Comparison of ENCODE assay signal across 8 mouse cellular contexts in the genomic region with DNA sequence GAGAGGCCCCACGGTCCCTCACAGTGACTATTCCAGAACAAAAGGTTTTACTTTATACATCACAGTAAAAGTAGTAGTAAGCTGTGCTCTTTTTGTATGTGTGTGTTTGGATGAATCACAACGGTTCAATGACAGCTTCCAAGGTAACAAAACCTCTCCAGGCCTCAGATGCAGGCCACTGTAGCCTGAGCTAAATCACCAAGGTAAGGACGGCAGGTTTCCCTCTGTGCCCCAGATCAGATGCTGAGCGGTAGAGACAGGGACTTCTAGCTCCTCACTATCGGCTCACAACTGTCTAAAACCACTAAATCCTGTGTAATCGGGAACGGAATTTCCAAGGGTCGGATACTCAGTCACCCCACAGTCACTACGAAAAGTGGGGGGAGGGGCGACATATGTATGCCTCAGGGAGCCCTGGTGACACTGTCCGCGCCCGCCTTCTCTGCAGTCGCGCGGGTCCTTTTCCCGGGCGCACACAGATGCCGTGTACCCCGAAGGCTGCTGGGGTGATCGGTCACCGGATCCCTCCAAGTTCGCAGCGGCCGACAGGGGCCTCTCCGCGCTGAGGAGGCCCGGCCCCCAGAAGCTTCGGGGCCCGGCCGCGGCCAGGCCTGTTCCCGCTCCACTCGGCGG. TPM values are rescaled to one million over a fixed set of nuclear protein-coding genes. Genes with fewer than 3 reads are reported as not detected.
A peak's percentile ranks its signal among the peaks of the same experiment; 100 is the strongest.
DNase-seq lines count a peak whose midpoint lies in the region; ATAC-seq and TF ChIP-seq lines count a peak whose summit lies in the region.

No protein-coding gene starts in this region.

- peak overlapping the region; percentile 92 for H3K4me3 ChIP-seq in intestine, embryonic 14.5 days (ENCODE audit: low read depth, low read length)
- H3K4me3 ChIP-seq in limb, embryonic 12.5 days (replicated peaks): peak overlapping the region; percentile 89
- H3K4me3 ChIP-seq in midbrain, embryonic 14.5 days (replicated peaks; ENCODE audit: low read depth, low read length): peak overlapping the region; percentile 89
- peak overlapping the region; percentile 89 for H3K4me3 ChIP-seq in stomach, postnatal 0 days (ENCODE audit: low read depth, low read length)

- no peak for TF ChIP-seq EP300 in stomach, postnatal 0 days (optimal IDR thresholded peaks at IDR 0.05)

- DNase-seq in urinary bladder, postnatal 14 days (ENCODE audit: low spot score): peak; percentile 43
- DNase-seq in urinary bladder, postnatal 10 days (ENCODE audit: low spot score): no peak
- DNase-seq in cerebellum, adult 9-11 months: peak; percentile 78
- DNase-seq in frontal cortex, postnatal 36 days (ENCODE audit: low spot score in 2 of 2): peak; percentile 53 to 58
- DNase-seq in intestine, embryonic 14.5 days (ENCODE audit: low spot score): peak; percentile 83
- peak; percentile 77 for DNase-seq in midbrain, embryonic 14.5 days
- peak; percentile 70 for DNase-seq in stomach, postnatal 0 days (ENCODE audit: low spot score)

- TF ChIP-seq CTCF in stomach, postnatal 0 days (IDR thresholded peaks at IDR 0.05; ENCODE audit: low read depth): no peak

- 2% methylated on average over 33 of the region's 35 CpGs for WGBS in intestine, embryonic 14.5 days
- 1% methylated on average over 34 of the region's 35 CpGs for WGBS in limb, embryonic 12.5 days
- 1% methylated on average over 32 of the region's 35 CpGs for WGBS in midbrain, embryonic 14.5 days
- WGBS in stomach, postnatal 0 days: 2% methylated on average over 34 of the region's 35 CpGs

- peak overlapping the region; percentile 93 for H3K9ac ChIP-seq in intestine, embryonic 14.5 days (ENCODE audit: low read length)
- peak overlapping the region; percentile 93 for H3K9ac ChIP-seq in limb, embryonic 12.5 days (replicated peaks)
- peak overlapping the region; percentile 92 for H3K9ac ChIP-seq in midbrain, embryonic 14.5 days (replicated peaks; ENCODE audit: low read length)
- H3K9ac ChIP-seq in stomach, postnatal 0 days (ENCODE audit: low read length): peak overlapping the region; percentile 91

- H3K4me2 ChIP-seq in intestine, embryonic 14.5 days (ENCODE audit: low read length): peak overlapping the region; percentile 94
- H3K4me2 ChIP-seq in limb, embryonic 12.5 days: peak overlapping the region; percentile 81
- H3K4me2 ChIP-seq in midbrain, embryonic 14.5 days (ENCODE audit: low read length): peak overlapping the region; percentile 80
- peak overlapping the region; percentile 74 for H3K4me2 ChIP-seq in stomach, postnatal 0 days (replicated peaks; ENCODE audit: low read depth)

- ATAC-seq in intestine, embryonic 14.5 days (replicated peaks; ENCODE audit: low FRiP score, low TSS enrichment, low read depth): peak; percentile 38
- peak; percentile 2 for ATAC-seq in limb, embryonic 12.5 days (ENCODE audit: insufficient number of reproducible peaks, insufficient read depth, low FRiP score, low TSS enrichment, low read depth)
- peak; percentile 12; the same call in 1 of the 2 replicates for ATAC-seq in midbrain, embryonic 14.5 days (ENCODE audit: low FRiP score, low TSS enrichment)
- peak; percentile 2 for ATAC-seq in stomach, postnatal 0 days (ENCODE audit: low FRiP score, low TSS enrichment)

- H3K27ac ChIP-seq in intestine, embryonic 14.5 days (ENCODE audit: low read depth): peak overlapping the region; percentile 85
- H3K27ac ChIP-seq in limb, embryonic 12.5 days: peak overlapping the region; percentile 93
- peak overlapping the region; percentile 91 for H3K27ac ChIP-seq in midbrain, embryonic 14.5 days (replicated peaks; ENCODE audit: low read depth, low read length)
- peak overlapping the region; percentile 92 for H3K27ac ChIP-seq in stomach, postnatal 0 days (replicated peaks)

- peaks cover 18% of the 10 kb centered on the region for H3K4me1 ChIP-seq in intestine, embryonic 14.5 days (replicated peaks; ENCODE audit: control insufficient read depth, insufficient read depth, low read length)
- peaks cover 17% of the 10 kb centered on the region for H3K4me1 ChIP-seq in limb, embryonic 12.5 days (replicated peaks)
- H3K4me1 ChIP-seq in midbrain, embryonic 14.5 days (ENCODE audit: control insufficient read depth, insufficient read depth, low read length): peaks cover 18% of the 10 kb centered on the region
- H3K4me1 ChIP-seq in stomach, postnatal 0 days (replicated peaks; ENCODE audit: control insufficient read depth, insufficient read depth): peaks cover 7% of the 10 kb centered on the region

- peaks cover 20% of the 10 kb centered on the region for H3K36me3 ChIP-seq in intestine, embryonic 14.5 days (ENCODE audit: control insufficient read depth, insufficient read depth, low read length)
- peaks cover 32% of the 10 kb centered on the region for H3K36me3 ChIP-seq in limb, embryonic 12.5 days
- H3K36me3 ChIP-seq in midbrain, embryonic 14.5 days (ENCODE audit: control insufficient read depth, insufficient read depth, low read length): peaks cover 12% of the 10 kb centered on the region
- peaks cover 2% of the 10 kb centered on the region; the same call in 1 of the 2 replicates for H3K36me3 ChIP-seq in stomach, postnatal 0 days (ENCODE audit: control insufficient read depth, insufficient read depth, low read length)

- H3K9me3 ChIP-seq in intestine, embryonic 14.5 days (ENCODE audit: control insufficient read depth, low read length): no peaks in the 10 kb centered on the region
- H3K9me3 ChIP-seq in limb, embryonic 12.5 days: no peaks in the 10 kb centered on the region
- no peaks in the 10 kb centered on the region for H3K9me3 ChIP-seq in midbrain, embryonic 14.5 days (ENCODE audit: control insufficient read depth, low read length)
- no peaks in the 10 kb centered on the region for H3K9me3 ChIP-seq in stomach, postnatal 0 days (ENCODE audit: control insufficient read depth, low read length)

- H3K27me3 ChIP-seq in intestine, embryonic 14.5 days (replicated peaks; ENCODE audit: control insufficient read depth, insufficient read depth, low read length): no peaks in the 10 kb centered on the region
- H3K27me3 ChIP-seq in limb, embryonic 12.5 days: no peaks in the 10 kb centered on the region
- no peaks in the 10 kb centered on the region for H3K27me3 ChIP-seq in midbrain, embryonic 14.5 days (ENCODE audit: control insufficient read depth, insufficient read depth, low read length)
- H3K27me3 ChIP-seq in stomach, postnatal 0 days (ENCODE audit: control insufficient read depth, insufficient read depth, low read length): no peaks in the 10 kb centered on the region

RNA-seq across cellular contexts. Expression of a gene that starts 0.6 kb away (rescaled TPM):
- 212 and 227 TPM in 2 replicates for polyA plus RNA-seq in intestine, embryonic 14.5 days (2014; fragmentation: Nextera tagmentation; extraction: Ambion mirVana)
- polyA plus RNA-seq in limb, embryonic 12.5 days (2016; fragmentation: Nextera tagmentation; extraction: Ambion mirVana): 292 and 312 TPM in 2 replicates
- polyA plus RNA-seq in midbrain, embryonic 14.5 days (2014; fragmentation: Nextera tagmentation; extraction: Ambion mirVana): 180 and 217 TPM in 2 replicates
- polyA plus RNA-seq in stomach, postnatal 0 days (2015; fragmentation: Nextera tagmentation; extraction: Ambion mirVana): 67.9 and 69.7 TPM in 2 replicates

RNA-seq across cellular contexts. Expression of a gene that starts 17.4 kb away (rescaled TPM):
- polyA plus RNA-seq in intestine, embryonic 14.5 days (2014; fragmentation: Nextera tagmentation; extraction: Ambion mirVana): 7.1 and 8.5 TPM in 2 replicates
- 12.3 and 13.2 TPM in 2 replicates for polyA plus RNA-seq in limb, embryonic 12.5 days (2016; fragmentation: Nextera tagmentation; extraction: Ambion mirVana)
- polyA plus RNA-seq in midbrain, embryonic 14.5 days (2014; fragmentation: Nextera tagmentation; extraction: Ambion mirVana): 3.4 and 3.9 TPM in 2 replicates
- 16.8 and 20.5 TPM in 2 replicates for polyA plus RNA-seq in stomach, postnatal 0 days (2015; fragmentation: Nextera tagmentation; extraction: Ambion mirVana)

RNA-seq across cellular contexts. Expression of a gene that starts 19.9 kb away (rescaled TPM):
- polyA plus RNA-seq in intestine, embryonic 14.5 days (2014; fragmentation: Nextera tagmentation; extraction: Ambion mirVana): 7.0 and 7.3 TPM in 2 replicates
- 7.1 and 7.8 TPM in 2 replicates for polyA plus RNA-seq in limb, embryonic 12.5 days (2016; fragmentation: Nextera tagmentation; extraction: Ambion mirVana)
- polyA plus RNA-seq in midbrain, embryonic 14.5 days (2014; fragmentation: Nextera tagmentation; extraction: Ambion mirVana): 1.7 and 3.0 TPM in 2 replicates
- polyA plus RNA-seq in stomach, postnatal 0 days (2015; fragmentation: Nextera tagmentation; extraction: Ambion mirVana): 7.6 and 8.1 TPM in 2 replicates

RNA-seq across cellular contexts. Expression of a gene that starts 43.3 kb away (rescaled TPM):
- polyA plus RNA-seq in intestine, embryonic 14.5 days (2014; fragmentation: Nextera tagmentation; extraction: Ambion mirVana): 9.5 and 10.3 TPM in 2 replicates
- polyA plus RNA-seq in limb, embryonic 12.5 days (2016; fragmentation: Nextera tagmentation; extraction: Ambion mirVana): 10.8 and 11.0 TPM in 2 replicates
- polyA plus RNA-seq in midbrain, embryonic 14.5 days (2014; fragmentation: Nextera tagmentation; extraction: Ambion mirVana): 18.6 and 20.0 TPM in 2 replicates
- polyA plus RNA-seq in stomach, postnatal 0 days (2015; fragmentation: Nextera tagmentation; extraction: Ambion mirVana): 10.0 and 10.1 TPM in 2 replicates

RNA-seq across cellular contexts. Expression of a gene that starts 43.3 kb away (rescaled TPM):
- polyA plus RNA-seq in intestine, embryonic 14.5 days (2014; fragmentation: Nextera tagmentation; extraction: Ambion mirVana): 14.6 and 16.1 TPM in 2 replicates
- 20.1 and 22.6 TPM in 2 replicates for polyA plus RNA-seq in limb, embryonic 12.5 days (2016; fragmentation: Nextera tagmentation; extraction: Ambion mirVana)
- polyA plus RNA-seq in midbrain, embryonic 14.5 days (2014; fragmentation: Nextera tagmentation; extraction: Ambion mirVana): 19.4 and 20.2 TPM in 2 replicates
- polyA plus RNA-seq in stomach, postnatal 0 days (2015; fragmentation: Nextera tagmentation; extraction: Ambion mirVana): 21.1 and 21.2 TPM in 2 replicates
